Mouse (Mus musculus) kidney, embryonic 15.5 days (tissue): ENCODE data around the gene Spata3. TPM values are rescaled to one million over a fixed set of nuclear protein-coding genes. Genes with fewer than 3 reads are reported as not detected.
"Not testable (repeated sequence)": the region's sequence is repeated elsewhere in the genome, so short reads cannot be mapped to it uniquely, and the experiment has no call there.

Source experiments
- ATAC-seq: fragments of 200-750 bp; cut with Nextera tagmentation; replicated peaks from 2 replicates; pipeline ENCODE4 v1.8.0; 2017; ENCODE audit warnings: moderate TSS enrichment; ENCODE audit not compliant: low FRiP score
- H3K27ac ChIP-seq: fragments of 300-500 bp; sonication (generic); 2 replicates; pipeline ENCODE4 v1.5.1; 2015; ENCODE audit warnings: mild to moderate bottlenecking, inconsistent platforms
- H3K27me3 ChIP-seq: fragments of 300-500 bp; sonication (generic); 2 replicates; pipeline ENCODE4 v1.6.1; 2015; ENCODE audit warnings: inconsistent platforms
- H3K36me3 ChIP-seq: fragments of 300-500 bp; sonication (generic); 2 replicates; pipeline ENCODE4 v1.6.1; 2015; ENCODE audit warnings: inconsistent platforms
- H3K4me1 ChIP-seq: fragments of 300-500 bp; sonication (generic); 2 replicates; pipeline ENCODE4 v1.6.1; 2015; ENCODE audit warnings: inconsistent platforms
- H3K4me2 ChIP-seq: fragments of 300-500 bp; sonication (generic); 2 replicates; pipeline ENCODE4 v1.6.1; 2015; ENCODE audit warnings: moderate library complexity, mild to moderate bottlenecking, inconsistent platforms
- H3K4me3 ChIP-seq: fragments of 300-500 bp; sonication (generic); replicated peaks from 2 replicates; pipeline ENCODE4 v1.5.1; 2015; ENCODE audit warnings: mild to moderate bottlenecking, inconsistent platforms
- H3K9ac ChIP-seq: fragments of 300-500 bp; sonication (generic); 2 replicates; pipeline ENCODE4 v1.6.1; 2015; ENCODE audit warnings: mild to moderate bottlenecking, inconsistent platforms
- H3K9me3 ChIP-seq: fragments of 300-500 bp; sonication (generic); replicated peaks from 2 replicates; pipeline ENCODE4 v1.6.1; 2016; ENCODE audit warnings: inconsistent platforms
- WGBS: fragments of 180-500 bp; shearing (Covaris S2); methylation state at CpG from one replicate; pipeline ENCODE4 v1.1.7; 2015; ENCODE audit warnings: mixed read lengths; 5-methylcytosine and 5-hydroxymethylcytosine counted together
- polyA plus RNA-seq: library from polyadenylated mRNA; unstranded; fragments of >200 nt; fragmentation: Nextera tagmentation; extraction: Ambion mirVana; gene quantifications from 2 replicates; pipeline ENCODE4 v1.2.1, GENCODE M21; 2015

The Spata3 gene
- polyA plus RNA-seq, 1 experiment from 2014 or later, result not detected

GRCm38 (mm10) chr1:85997221-85997620, 19.4 kb upstream of the Spata3 start:
- no peaks in the 10 kb centered on the region for H3K9me3 ChIP-seq
- H3K4me3 ChIP-seq, result no peak overlapping the region
- no peak for ATAC-seq
- no peaks in the 10 kb centered on the region for H3K4me1 ChIP-seq
- no peak overlapping the region for H3K27ac ChIP-seq
- 89% methylated on average over 1 of the region's 1 CpGs for WGBS
- H3K36me3 ChIP-seq, result no peaks in the 10 kb centered on the region
- H3K4me2 ChIP-seq, result no peak overlapping the region
- no peak overlapping the region for H3K9ac ChIP-seq
- H3K27me3 ChIP-seq, result no peaks in the 10 kb centered on the region

GRCm38 (mm10) chr1:85998012-85998411, 18.6 kb upstream of the Spata3 start:
- Histone ChIP-seq H3K4me2 (no peak overlapping the region), H3K9me3 (no peaks in the 10 kb centered on the region), H3K36me3 (no peaks in the 10 kb centered on the region), H3K4me3 (no peak overlapping the region), H3K27ac (no peak overlapping the region), H3K4me1 (no peaks in the 10 kb centered on the region), H3K9ac (no peak overlapping the region), H3K27me3 (no peaks in the 10 kb centered on the region)
- ATAC-seq, result no peak
- WGBS, result 75% methylated on average over 4 of the region's 4 CpGs

DNA sequence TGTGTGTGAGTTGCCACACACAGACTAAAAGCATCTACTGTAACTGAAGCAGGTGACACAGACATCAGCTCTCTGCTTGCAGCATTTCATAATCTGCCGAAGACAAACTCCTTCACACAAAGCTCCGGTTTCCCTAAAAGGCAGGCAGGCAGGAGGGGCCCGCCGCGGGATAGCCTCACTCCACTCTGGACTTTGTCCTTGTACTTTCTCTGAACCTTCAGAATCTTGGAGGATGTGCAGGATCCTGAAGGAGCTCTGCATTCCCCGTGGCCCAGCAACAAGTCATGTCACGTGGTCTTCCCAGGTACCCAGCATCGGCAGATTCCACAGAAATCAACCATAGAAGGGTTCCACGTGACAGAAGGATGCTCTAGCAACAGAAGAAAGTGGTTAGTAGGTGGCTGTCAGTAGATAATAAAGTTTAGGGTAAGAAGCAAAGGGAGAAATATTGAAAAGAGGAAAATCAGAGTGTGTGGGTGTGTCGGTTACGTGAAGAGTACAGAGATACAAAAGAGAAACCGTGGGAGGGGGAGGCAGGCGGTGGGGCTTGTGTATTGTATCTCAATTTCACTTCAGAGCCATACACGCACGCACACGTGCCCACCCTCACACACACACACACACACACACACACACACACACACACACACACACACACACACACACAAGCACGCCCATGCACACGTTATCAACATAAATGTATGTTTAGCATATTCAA, 16.6 kb upstream of the Spata3 start:
- Histone ChIP-seq H3K4me2 (no peak overlapping the region), H3K4me1 (no peaks in the 10 kb centered on the region), H3K4me3 (no peak overlapping the region), H3K9me3 (no peaks in the 10 kb centered on the region), H3K27me3 (no peaks in the 10 kb centered on the region), H3K9ac (no peak overlapping the region), H3K27ac (no peak overlapping the region), H3K36me3 (no peaks in the 10 kb centered on the region)
- WGBS, result 84% methylated on average over 18 of the region's 18 CpGs
- no peak for ATAC-seq

DNA sequence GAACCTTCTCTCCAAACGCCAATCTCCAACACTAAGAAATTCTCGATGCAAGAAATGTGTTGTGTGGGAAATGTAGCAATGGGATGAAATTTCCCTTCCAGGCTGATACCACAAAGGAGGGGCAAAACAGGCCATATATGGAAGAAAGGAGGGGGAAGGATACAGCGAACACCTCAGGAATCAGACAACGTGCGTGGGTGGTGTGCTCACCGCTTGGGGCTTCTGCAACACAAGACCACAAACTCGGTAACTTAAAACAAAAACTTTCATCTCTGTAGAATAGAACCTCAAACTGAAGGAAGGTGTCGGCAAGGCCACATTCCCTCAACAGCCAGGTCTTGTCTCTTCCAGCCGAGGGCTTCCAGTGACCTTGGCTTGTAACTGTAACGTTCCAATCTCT, 11.1 kb upstream of the Spata3 start:
- no peak for ATAC-seq
- H3K27me3 ChIP-seq, result no peaks in the 10 kb centered on the region

DNA sequence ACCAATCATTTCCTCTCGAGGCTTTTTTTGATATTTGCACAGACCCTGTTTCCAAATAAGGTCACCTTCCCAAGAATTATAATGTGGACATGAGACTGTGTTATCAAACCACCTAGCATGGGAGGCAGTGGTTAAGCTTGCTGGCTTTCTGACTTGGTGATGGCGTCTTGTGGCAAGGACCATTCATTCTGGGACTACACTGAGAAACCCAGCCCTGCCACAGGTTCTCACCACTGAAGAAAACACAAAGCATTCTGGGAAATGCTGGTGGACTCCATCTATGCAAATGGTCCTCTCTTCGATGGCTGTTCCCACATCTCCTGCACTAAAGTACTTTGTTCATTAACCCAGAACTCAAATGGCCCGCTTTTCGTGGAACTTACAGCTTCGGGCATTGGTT, 10.6 kb upstream of the Spata3 start:
- H3K36me3 ChIP-seq, result no peaks in the 10 kb centered on the region
- WGBS, result 87% methylated on average over 6 of the region's 6 CpGs
- no peak for ATAC-seq

More for the DNA sequence above, 11.1 kb upstream of the Spata3 start:
- H3K4me2 ChIP-seq, result no peak overlapping the region
- H3K36me3 ChIP-seq, result no peaks in the 10 kb centered on the region
- peaks cover 4% of the 10 kb centered on the region for H3K4me1 ChIP-seq
- 87% methylated on average over 10 of the region's 10 CpGs for WGBS
- H3K4me3 ChIP-seq, result no peak overlapping the region
- no peaks in the 10 kb centered on the region for H3K9me3 ChIP-seq
- H3K27ac ChIP-seq, result no peak overlapping the region
- no peak overlapping the region for H3K9ac ChIP-seq

GRCm38 (mm10) chr1:86007778-86008177, 8.8 kb upstream of the Spata3 start:
- no peaks in the 10 kb centered on the region for H3K9me3 ChIP-seq
- peak overlapping the region; percentile 41 for H3K4me2 ChIP-seq
- peak; percentile 60; the same call in 1 of the 2 replicates for ATAC-seq
- no peak overlapping the region for H3K4me3 ChIP-seq
- H3K36me3 ChIP-seq, result no peaks in the 10 kb centered on the region
- H3K27me3 ChIP-seq, result no peaks in the 10 kb centered on the region
- no peak overlapping the region for H3K9ac ChIP-seq
- H3K4me1 ChIP-seq, result peaks cover 4% of the 10 kb centered on the region
- no peak overlapping the region for H3K27ac ChIP-seq
- 2% methylated on average over 7 of the region's 7 CpGs for WGBS

More for the DNA sequence above, 10.6 kb upstream of the Spata3 start:
- Histone ChIP-seq H3K4me2 (no peak overlapping the region), H3K4me1 (peaks cover 4% of the 10 kb centered on the region), H3K9ac (no peak overlapping the region), H3K4me3 (no peak overlapping the region), H3K27ac (no peak overlapping the region), H3K27me3 (no peaks in the 10 kb centered on the region), H3K9me3 (no peaks in the 10 kb centered on the region)

- ATAC-seq, H3K27ac ChIP-seq, H3K36me3 ChIP-seq, H3K9ac ChIP-seq, H3K9me3 ChIP-seq, H3K4me2 ChIP-seq, H3K4me3 ChIP-seq: not testable (repeated sequence)
- 97% methylated on average over 9 of the region's 9 CpGs for WGBS
- H3K4me1 ChIP-seq, result peaks cover 11% of the 10 kb centered on the region
- H3K27me3 ChIP-seq, result peaks cover 39% of the 10 kb centered on the region
Observed at GRCm38 (mm10) chr1:86015758-86016157, 858 bp upstream of the Spata3 start.

- Histone ChIP-seq H3K4me3 (peak overlapping the region; percentile 47), H3K27ac (no peak overlapping the region), H3K36me3 (no peaks in the 10 kb centered on the region), H3K27me3 (peaks cover 39% of the 10 kb centered on the region), H3K9me3 (no peaks in the 10 kb centered on the region), H3K4me2 (peak overlapping the region; percentile 82), H3K4me1 (peaks cover 11% of the 10 kb centered on the region), H3K9ac (peak overlapping the region; percentile 44)
- ATAC-seq, result peak; percentile 73
- 2% methylated on average over 60 of the region's 60 CpGs for WGBS
Observed at GRCm38 (mm10) chr1:86018235-86019055, 1.8 kb downstream of the Spata3 start.

DNA sequence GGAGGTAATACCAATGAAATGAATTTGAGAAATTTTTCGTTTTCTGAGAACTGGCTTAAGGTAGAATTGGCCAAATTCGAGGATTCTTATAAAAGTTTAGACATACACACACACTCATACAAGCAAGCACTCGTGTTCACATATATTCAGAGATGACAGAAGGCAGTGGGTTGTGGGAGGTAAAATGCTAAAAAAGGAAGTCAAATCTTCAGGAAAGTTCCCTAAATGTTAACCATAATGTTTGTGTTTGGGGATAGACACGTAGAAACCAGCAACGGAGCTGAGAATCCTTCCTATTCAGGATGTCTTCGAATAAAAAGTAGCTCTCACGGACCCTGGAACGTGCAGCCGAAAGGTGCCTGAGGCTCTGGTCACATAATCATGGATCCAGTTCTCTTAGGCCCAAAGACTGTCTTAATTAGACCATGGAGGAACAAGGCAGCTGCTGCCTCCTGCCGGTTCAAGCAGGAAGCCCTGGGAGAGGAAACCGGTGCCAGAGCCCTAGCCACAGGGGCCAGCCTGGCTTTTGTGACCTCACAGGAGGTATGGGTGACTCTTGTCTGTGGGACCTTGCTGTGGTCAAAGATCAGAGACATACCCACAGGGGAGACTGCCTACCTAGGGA, 4.9 kb downstream of the Spata3 start:
- Histone ChIP-seq H3K9me3 (no peaks in the 10 kb centered on the region), H3K27me3 (peaks cover 39% of the 10 kb centered on the region), H3K9ac (no peak overlapping the region), H3K4me3 (no peak overlapping the region), H3K4me1 (peaks cover 11% of the 10 kb centered on the region), H3K27ac (no peak overlapping the region), H3K4me2 (no peak overlapping the region), H3K36me3 (no peaks in the 10 kb centered on the region)
- WGBS, result 73% methylated on average over 11 of the region's 11 CpGs
- ATAC-seq, result no peak

GRCm38 (mm10) chr1:86032273-86032987, 15.8 kb downstream of the Spata3 start:
- H3K4me3 ChIP-seq, result no peak overlapping the region
- WGBS, result 18% methylated on average over 11 of the region's 11 CpGs

GRCm38 (mm10) chr1:86038191-86038951, 21.8 kb downstream of the Spata3 start:
- Histone ChIP-seq H3K27ac (0 out of 2 replicates have a peak overlapping the region, but pooled peaks have one; percentile 13), H3K4me1 (peaks cover 4% of the 10 kb centered on the region; the same call in 1 of the 2 replicates), H3K4me3 (no peak overlapping the region), H3K36me3 (no peaks in the 10 kb centered on the region), H3K4me2 (no peak overlapping the region), H3K9ac (no peak overlapping the region), H3K9me3 (no peaks in the 10 kb centered on the region), H3K27me3 (peaks cover 5% of the 10 kb centered on the region; the same call in 1 of the 2 replicates)
- ATAC-seq, result 0 out of 2 replicates have a peak, but pooled peaks have one; percentile 40
- WGBS, result 67% methylated on average over 3 of the region's 3 CpGs

More at GRCm38 (mm10) chr1:86032273-86032987, 15.8 kb downstream of the Spata3 start:
- Histone ChIP-seq H3K4me2 (no peak overlapping the region), H3K27me3 (0 out of 2 replicates have a peak, but pooled peaks cover 3% of the 10 kb centered on the region), H3K27ac (no peak overlapping the region), H3K36me3 (no peaks in the 10 kb centered on the region), H3K4me1 (no peaks in the 10 kb centered on the region), H3K9ac (no peak overlapping the region), H3K9me3 (no peaks in the 10 kb centered on the region)
- ATAC-seq, result no peak
